Mouse (Mus musculus) cerebellum, adult 18-20 months (tissue): ENCODE measurements at regions not wholly inside any gene's neighbourhood (a gene's known extent, or its start where the extent isn't known, plus 50 kb on each side); places are given as distances from the start of the nearest gene placed in this dataset.

ENCODE experiments used
- DNase-seq, 2 experiments: peaks; one replicate each; pipeline ENCODE4 v3.0.0; 2021

- DNase-seq, result no peak
Measured at GRCm38 (mm10) chr12:105898580-105899293, 111.3 kb upstream of the Vrk1 start.

- DNase-seq, result no peak
Measured at GRCm38 (mm10) chr12:105899294-105899909, 110.6 kb upstream of the Vrk1 start.

- no peak for DNase-seq
Measured at GRCm38 (mm10) chr12:105900479-105900878, 109.5 kb upstream of the Vrk1 start.

GRCm38 (mm10) chr12:105903072-105903471, 107.0 kb upstream of the Vrk1 start:
- no peak for DNase-seq

- no peak for DNase-seq
Measured at GRCm38 (mm10) chr12:105906584-105906983, 103.4 kb upstream of the Vrk1 start.

GRCm38 (mm10) chr12:105907851-105908620, 102.0 kb upstream of the Vrk1 start:
- DNase-seq, result no peak

GRCm38 (mm10) chr12:105911556-105911955, 98.5 kb upstream of the Vrk1 start:
- no peak for DNase-seq

GRCm38 (mm10) chr12:105917388-105917963, 92.6 kb upstream of the Vrk1 start:
- DNase-seq, result no peak

GRCm38 (mm10) chr12:105918775-105919174, 91.3 kb upstream of the Vrk1 start:
- no peak for DNase-seq

- DNase-seq, result no peak
Measured at GRCm38 (mm10) chr12:105927210-105927609, 82.8 kb upstream of the Vrk1 start.

GRCm38 (mm10) chr12:105929456-105929921, 80.5 kb upstream of the Vrk1 start:
- DNase-seq, result no peak

- DNase-seq, result no peak
Measured at GRCm38 (mm10) chr12:105935441-105935880, 74.6 kb upstream of the Vrk1 start.

GRCm38 (mm10) chr12:105936812-105937530, 73.1 kb upstream of the Vrk1 start:
- no peak for DNase-seq

GRCm38 (mm10) chr12:105942136-105943076, 67.6 kb upstream of the Vrk1 start:
- no peak for DNase-seq

GRCm38 (mm10) chr12:105943077-105943433, 67.0 kb upstream of the Vrk1 start:
- DNase-seq, result no peak

GRCm38 (mm10) chr12:105947332-105947731, 62.7 kb upstream of the Vrk1 start:
- DNase-seq, result no peak

GRCm38 (mm10) chr12:105948322-105948721, 61.7 kb upstream of the Vrk1 start:
- DNase-seq, result no peak

GRCm38 (mm10) chr12:105955764-105956290, 54.2 kb upstream of the Vrk1 start:
- peak in 1 of 2 experiments; percentile 8 for DNase-seq

GRCm38 (mm10) chr12:105959756-105960155, 50.3 kb upstream of the Vrk1 start:
- no peak for DNase-seq
